Mouse (Mus musculus) liver (tissue): ENCODE results near the gene Dupd1.

Experiments
- DNase-seq: peaks from one replicate; pipeline ENCODE4 v3.0.0-alpha.2; 2020; ENCODE audit warnings: mixed read lengths

The Dupd1 gene

DNA sequence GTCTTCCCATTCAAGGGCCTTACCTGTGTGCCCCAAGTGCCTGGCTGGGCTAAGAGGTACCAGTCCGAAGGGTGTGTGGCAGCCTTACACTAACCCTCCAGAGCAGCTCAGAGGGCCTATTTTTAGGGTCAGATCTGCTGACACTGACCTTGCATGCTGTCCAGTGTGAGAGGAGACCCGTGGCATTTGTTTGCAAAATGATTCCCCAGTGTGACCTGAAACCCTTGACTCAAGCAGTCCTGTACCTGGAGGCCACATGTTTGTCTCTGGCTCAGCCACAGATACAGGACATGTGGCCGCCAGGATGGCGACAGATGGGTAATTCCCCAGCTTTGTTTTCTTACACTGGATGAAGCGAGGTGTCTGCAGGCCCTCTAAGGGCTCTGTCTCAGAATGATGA lies at the start of gene Dupd1:
Gene Dupd1, minus strand, starts transcription at position 91 of the 400 bp plus-strand sequence.
- no peak for DNase-seq

DNA sequence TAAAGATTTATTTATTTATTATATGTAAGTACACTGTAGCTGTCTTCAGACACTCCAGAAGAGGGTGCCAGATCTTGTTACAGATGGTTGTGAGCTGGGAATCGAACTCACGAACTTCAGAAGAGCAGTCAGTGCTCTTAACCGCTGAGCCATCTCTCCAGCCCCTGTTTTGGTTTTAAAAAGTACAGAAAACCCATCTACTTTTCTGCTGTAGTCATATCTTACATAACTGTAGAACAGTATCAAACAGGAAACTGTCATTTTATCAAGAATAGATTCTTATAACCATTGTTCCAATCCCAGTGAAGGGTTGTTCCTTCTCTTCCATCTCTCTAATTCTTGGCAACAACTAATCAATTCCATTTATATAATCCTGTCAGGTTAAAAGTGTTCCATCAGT lies 49.4 kb upstream of the Dupd1 start:
- DNase-seq = no peak

DNA sequence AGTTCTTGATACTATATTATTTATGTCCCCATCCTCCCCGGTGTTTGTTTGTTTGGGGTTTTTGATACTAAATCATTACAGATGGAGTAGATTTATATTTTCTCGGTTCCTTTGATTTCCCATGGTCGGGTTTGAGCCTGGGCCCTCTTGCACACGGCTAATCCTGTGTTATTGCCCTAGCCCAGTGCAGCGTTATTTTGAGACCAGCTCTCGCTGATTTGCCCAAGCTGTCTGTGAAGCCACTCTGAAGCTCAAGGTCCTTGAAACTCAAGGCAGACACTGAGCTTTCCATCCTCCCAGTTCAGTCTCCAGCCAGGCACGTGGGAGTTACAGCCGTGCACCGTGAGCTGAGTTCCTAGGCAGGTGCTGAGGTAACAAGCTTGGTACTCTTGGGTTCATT lies 47.2 kb upstream of the Dupd1 start:
- no peak for DNase-seq

DNA sequence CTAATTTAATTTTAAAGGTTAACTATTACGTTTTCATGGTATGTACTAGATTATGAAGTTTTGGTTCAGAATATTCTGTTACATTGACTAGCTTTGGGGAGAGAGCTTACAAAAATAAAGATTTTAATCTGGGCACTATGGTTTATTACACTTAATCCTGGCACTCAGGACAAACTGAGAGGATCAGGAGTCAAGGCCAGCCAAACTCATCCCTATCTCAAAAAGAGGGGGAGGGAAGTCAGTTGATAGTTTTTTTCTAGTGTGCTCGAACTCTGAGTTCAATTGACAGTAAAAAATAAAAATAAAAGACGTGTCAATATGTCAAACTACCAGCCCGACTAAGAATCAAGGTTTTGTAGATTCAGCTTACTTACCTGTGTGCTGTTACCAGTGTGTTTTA lies 39.0 kb upstream of the Dupd1 start:
- no peak for DNase-seq

DNA sequence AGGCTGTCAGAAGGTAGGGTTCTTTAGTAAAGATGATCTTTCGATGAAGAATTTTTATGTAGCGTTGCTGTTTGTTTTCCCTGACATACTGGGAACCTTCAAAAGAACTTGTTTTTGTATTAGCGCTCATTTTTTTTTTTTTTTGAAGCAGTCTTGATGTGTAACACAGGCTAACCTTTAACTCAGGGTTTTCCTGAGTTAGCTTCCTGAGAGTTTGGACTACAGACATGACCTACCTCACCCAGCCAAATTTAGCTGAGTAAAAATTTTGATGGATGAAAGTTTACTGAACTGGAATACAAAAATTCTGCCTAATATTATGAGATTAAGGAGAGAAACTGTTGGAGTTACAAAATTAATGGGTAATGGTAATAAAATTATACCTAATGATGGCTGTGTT lies 38.0 kb upstream of the Dupd1 start:
- DNase-seq = no peak

DNA sequence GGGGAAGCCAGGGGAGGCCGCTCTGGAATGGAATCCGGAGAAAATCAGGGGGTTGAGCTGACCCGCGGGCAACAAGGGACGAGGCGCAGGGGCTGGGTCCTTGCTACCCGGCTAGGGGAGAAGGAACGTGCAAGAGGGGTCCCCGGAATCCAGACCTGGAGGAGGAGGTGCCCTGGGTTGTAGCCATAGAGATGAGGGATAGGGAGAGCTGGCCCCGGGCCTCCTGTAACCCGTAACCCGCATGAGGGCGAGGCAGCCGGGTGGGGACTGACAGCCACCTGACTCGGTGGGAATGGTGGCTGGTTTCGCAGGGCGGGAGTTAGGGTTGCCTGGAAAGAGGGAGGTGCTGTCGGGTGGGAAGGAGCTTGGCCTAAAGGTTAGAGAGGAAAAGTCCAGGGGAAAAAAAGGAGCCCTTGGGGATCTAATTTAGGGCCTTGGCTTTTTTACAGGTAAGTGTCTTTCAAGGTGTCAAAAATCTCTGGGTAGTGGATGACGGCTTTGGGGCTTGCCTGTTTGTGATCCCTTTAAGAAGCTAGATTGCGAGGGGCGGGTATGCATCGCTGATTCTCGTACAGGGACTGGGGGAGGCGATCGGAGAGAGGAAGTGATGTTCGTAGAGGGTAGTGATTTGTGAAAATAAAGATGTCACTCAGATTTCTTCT lies 36.6 kb upstream of the Dupd1 start, which contains the start of gene Dusp13:
Gene Dusp13, minus strand, starts transcription at position 301 of the 662 bp plus-strand sequence.
- DNase-seq = peak; percentile 82

DNA sequence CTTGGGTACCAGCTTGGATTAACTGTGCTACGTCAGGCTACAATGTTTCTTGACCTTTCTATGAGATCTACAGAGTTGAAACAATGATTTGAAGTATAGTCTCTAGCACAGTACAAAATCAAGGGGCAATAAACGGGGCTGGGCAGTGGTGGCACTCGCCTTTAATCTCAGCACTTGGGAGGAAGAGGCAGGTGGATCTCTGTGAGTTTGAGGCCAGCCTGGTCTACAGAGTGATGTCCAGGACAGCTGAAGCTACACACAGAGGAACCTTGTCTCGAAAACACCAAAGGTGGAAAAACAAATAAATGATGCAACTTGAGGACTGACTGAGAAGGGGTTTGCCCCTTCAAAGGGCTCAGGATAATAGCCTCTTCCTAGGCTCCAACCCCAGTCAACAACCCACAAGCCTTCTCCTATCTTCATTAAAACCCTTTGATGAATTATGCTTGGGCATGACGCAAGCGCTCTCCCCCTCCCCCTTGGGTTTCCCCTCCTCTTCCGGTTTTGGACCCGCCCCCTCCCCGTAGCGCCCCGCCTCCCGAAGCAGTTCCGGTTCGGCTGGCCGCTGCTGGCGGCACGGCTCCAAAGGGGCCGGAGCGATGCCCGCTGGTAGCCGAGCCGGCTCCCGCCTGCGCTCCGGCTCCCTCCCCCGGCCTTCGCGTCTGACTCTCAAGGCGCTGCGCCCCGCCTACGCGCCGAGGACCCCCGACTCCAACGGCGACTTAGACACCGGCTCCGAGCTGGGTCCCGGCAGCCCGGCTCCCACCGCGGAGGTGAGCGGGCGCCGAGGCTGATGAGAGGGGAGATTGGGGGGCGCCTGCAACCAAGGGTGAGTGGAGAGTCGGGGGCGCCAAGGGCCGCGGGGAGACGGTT lies 35.9 kb upstream of the Dupd1 start, which contains the start of gene Samd8:
Gene Samd8, plus strand, starts transcription at position 524 of the 873 bp plus-strand sequence.
- DNase-seq = peak; percentile 93

DNA sequence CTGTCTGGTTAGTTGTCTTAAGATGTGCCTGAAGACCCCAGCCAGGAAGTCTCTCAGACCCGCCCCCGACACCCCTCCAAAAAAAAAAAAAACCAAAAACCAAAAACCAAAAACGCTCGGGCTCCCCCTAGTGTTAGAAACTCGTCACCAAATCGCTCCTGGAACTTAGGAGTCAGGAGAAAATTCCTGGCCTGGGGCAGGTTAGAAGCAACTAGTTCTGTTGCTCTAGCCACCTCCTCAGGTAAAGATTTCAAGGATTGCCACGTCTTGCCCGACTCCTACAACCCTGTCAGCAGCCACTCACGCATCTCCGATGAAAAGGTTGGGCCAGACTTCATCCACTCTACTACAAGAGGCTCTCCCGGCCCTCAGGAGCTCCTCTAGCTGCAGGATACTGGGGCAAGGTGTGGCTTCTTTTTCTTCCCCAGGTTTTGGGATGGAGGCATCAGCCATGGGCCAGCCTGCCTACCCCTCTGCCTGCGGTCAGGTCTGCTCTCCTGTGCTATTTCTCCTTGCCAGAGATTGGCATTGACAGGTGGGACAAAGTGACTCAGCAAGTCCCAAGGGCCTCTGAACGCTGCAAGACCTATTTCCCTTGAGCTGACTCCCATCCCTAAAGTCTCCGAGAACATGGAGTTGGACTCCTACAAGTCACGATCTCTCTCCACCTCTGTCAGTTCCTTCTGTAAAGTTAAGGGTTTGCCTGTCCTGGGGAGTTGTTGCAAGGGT lies 33.9 kb upstream of the Dupd1 start:
- DNase-seq = peak; percentile 28

DNA sequence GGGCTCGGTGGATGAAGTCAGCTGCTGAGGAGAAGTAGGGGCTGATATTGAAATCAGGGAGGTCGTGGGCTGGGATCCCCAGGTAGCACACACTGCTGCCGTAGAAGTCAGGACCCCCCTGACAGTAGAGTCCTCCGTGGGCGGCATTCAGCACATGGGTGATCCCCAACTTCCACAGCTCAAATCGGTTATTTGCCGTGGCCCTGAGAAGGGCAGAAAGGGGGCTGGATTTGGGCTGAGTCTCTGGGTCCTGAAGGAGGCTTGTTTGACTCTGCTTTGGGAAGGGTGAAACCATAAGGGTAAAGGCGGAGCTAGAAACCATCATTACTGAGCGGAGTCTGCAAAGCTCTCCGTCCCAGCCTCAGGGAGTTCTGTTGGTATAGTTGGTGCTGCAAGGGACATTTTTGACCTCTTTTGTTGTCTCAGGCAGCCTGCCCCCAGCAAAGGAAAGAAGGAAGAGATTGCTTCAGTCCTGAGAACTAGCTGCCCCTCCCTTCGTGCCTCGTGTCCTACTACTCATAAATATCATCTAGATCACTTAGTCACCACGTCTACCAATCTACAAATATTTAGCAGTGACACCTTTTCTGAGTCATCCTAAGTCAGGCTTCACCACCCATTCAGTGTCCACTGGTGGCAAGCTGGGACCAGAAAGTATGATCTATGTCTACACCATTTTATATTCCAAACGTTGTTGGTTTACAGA lies 33.2 kb upstream of the Dupd1 start:
- DNase-seq = peak; percentile 2

DNA sequence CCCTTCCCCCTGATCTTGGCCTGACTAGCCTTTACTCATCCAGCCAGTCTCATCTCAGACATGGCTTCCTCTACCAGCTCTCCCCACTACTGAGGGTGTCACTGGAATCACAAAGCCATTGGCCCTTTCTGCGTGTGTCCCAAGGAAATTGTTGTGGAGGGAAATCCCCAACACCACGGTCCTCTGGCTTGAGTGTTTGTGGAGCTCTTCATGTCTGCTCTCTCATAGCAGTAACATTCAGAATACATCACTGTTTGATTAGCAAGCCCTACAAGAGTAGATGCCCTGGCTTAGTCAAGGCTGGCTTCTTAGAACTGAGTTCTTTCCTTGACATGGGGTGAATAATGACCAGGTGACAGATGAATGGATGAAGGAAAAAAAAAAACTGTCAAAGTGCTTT lies 32.5 kb upstream of the Dupd1 start:
- DNase-seq = no peak

DNA sequence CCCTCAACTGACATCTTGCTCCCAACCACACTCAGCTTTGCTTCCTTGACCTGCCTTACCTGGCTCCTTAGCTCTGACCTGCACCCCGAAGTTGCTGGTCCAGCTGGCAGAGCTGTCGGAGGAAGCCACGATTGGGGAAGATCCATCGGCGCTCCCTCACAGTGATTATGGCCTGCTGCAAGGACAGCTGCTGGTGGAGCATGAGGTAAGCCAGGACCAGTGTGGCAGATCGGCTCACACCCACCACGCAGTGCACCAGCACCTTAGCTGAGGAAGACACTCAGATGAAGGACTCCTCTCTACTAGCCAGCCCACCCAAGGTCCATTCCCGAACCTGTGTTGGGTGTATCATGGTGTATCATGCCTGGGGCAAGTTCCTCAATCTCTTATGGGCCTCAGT lies 31.9 kb upstream of the Dupd1 start:
- DNase-seq = peak; percentile 1

DNA sequence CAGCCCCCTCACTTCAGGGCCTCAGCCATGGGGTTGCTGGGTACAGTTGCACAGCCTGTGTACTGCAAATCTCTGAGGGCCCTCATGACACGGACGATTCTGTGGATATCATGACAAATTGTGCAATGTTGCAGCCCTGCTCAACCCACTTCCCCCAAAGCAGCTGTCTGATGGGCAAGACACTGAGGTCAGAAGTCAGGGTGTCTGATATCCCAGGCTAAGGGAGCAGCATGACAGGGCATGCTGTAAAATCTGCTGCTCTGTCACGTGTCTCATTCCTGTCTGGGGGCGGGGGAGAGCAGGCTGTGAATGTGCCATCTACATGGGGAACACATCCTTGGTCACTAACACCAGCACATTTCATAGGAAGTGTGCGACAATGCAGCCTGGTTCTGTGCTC lies 30.8 kb upstream of the Dupd1 start:
- peak; percentile 3 for DNase-seq

DNA sequence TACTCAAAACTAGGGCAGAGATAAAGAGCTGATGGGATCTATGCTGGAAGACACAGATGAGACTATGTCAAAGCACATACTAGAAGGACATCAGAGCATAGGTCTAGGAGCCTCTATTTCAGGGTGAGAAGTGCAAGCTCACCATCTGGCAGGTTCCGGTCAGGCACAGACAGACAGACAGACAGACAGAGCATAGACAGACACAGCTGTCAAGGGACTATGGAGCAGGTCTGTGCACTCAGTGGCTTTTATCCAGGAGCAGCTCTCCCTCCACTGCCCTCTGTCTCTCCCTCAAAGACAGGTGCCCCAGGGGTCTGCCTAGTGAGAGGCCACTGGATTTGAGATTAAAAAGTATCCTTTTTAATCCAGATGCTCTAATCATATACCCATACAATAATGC lies 29.8 kb upstream of the Dupd1 start:
- DNase-seq = no peak

DNA sequence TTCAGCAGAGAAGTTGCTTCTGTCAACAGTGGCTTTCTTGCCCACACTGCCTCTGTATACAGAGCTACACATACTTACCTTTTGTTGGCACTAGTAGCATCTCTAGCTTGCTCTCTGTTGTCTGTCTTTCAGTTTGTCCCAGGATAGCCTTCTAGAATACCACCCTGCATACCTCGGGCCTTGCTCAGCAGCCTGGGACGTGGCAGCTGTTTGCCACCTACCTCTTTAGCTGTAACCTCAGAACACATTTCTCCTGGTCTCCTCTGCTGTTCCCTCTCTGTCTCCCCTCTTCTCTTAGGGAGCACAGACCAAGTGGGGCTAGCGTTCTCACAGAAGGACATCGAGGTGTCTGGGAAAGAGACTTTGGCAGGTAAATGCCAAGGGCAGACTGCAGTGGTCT lies 28.1 kb upstream of the Dupd1 start:
- DNase-seq = no peak

DNA sequence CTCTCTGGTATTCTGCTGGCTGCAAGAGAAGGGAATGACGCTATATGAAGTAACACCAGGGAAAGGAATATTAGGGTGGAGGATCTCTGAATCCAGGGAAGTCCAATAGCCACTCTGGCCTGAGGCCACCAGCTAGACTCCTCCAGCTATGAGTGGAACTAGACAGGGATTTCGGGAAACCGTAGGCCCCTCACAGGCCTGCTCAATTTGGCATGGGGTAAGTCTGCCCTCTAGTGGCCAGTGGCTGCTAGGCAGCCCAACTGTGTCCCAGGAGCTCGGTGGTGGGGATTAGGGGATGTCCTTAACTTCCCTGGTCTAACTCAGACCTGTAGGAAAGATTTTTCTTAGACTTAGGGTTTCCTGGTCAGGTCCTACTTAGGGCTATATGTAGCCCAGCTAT lies 27.4 kb upstream of the Dupd1 start:
- DNase-seq = peak; percentile 78

DNA sequence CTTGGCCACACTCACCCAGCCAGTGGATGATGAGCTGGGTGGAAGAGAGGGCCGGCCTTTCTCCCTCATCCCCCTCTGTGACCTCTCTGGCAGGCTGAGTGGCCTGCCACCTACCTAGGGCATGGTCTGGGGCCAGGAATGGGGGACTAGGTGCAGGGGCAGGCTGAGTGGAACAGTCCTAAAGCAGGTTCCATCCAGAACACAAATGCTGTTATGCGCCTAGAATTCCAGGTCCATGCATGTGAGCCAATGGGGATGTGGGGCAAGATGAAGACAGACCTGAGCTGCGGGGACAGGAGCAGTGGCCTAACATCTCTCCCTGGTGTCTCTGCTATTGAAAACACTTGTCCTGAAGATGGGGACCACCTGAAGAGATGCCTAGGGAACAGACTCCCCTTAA lies 26.9 kb upstream of the Dupd1 start:
- no peak for DNase-seq

DNA sequence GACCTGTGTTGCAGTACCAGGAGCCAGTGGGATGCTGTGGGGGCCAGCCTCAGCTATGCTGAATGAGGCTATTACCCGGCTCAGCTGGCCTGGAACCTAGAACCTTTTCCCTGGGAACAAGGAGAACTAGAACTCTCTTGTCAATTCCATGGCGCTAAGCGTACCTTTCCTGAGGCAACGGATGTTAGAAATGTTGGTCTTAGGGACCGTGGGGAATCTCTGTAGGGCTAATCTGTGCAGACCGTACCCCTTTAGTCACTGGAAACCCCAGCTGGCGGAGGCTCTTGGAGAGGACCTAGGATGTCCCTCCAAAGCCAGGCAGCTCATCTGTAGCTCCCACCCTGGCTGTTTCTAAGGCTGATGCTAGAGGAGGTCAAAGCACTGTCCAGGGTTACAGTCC lies 26.0 kb upstream of the Dupd1 start:
- DNase-seq = no peak

DNA sequence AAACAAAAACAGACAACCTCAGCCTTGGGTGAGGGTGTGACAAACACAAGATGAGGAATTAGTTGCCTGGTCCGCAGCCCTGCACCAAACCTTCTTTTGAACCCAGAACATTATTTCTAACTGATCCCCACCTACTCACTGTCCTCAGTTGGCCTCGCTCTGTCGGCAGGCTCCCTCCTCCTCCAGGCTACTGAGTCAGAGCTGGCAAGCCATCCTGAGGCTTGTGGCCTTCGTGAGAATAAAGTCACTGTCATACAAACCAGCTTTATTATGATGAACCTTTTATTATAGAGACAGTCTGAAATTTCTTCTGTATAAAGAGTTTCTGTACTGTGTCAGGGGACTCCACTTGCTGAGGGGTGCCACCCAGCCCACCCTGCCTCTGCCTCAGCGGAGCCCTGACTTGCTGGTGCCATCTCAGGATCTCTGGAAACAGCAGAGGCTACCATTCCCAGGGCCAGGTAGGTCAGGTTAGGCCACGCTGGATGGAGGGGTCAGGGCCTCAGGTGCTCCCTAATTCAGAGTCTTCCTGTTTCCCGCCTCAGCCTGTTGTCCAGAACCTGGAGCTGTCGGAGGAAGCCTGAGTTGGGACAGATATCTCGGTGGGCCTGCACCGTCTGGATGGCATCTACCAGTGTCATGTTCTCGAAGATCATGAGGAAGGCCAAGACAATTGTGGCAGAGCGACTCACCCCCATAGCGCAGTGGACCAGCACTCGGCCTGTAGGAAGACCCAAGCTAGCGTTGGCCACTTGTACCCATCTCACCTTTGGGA lies 18.9 kb upstream of the Dupd1 start:
- DNase-seq = no peak

DNA sequence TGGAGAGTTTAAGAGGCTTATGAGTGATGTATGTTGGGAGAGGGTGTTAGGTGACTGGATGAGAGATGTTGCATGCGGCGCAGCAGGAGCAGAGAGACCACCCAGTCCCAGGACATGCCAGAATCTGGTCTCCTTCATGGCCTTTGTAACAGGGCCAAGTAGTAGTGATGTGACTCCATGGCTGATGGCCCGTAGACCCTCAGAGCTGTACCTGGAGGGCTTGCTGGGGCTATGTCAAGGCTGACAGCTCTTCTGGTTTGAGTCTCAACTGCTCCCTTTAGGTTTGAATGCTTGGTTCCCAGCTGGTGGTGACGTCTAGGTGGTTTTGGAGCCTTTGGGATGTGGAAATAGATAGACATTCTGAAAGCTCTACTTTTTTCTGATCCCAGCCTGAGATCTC lies 15.6 kb upstream of the Dupd1 start:
- DNase-seq = no peak

DNA sequence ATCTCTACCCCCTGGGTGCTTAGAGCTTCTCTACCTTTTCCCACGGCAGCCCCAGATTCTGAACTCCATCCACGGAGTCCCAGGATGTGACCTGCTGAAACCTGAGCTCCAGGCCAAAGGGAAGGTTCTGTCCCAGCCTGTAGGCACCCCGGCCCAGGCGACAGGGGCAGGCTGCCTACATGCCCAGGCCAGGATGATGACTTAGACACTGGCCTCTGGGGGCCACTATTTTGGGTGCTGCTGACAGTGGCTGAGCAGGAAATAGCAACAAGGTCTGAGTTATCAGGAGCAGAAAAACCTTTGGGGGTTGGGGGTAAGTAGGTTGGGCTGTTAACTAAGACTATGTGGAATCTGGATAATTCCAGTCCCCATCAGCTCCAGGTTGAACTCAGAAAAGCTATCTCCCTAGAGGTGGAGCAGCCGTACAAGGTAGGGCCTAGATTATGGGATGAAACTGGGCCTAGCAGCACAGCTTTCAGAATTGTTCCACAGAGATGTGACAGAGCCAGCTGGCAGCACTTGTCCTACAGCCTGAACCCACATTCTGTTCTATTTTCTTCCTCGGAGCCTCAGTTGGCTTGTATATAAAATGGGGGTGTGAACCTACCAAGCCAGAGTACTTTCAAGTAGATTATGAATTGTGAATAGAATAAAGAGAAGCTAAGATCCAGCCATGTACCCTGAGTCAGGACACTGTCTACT lies 14.8 kb upstream of the Dupd1 start:
- no peak for DNase-seq

DNA sequence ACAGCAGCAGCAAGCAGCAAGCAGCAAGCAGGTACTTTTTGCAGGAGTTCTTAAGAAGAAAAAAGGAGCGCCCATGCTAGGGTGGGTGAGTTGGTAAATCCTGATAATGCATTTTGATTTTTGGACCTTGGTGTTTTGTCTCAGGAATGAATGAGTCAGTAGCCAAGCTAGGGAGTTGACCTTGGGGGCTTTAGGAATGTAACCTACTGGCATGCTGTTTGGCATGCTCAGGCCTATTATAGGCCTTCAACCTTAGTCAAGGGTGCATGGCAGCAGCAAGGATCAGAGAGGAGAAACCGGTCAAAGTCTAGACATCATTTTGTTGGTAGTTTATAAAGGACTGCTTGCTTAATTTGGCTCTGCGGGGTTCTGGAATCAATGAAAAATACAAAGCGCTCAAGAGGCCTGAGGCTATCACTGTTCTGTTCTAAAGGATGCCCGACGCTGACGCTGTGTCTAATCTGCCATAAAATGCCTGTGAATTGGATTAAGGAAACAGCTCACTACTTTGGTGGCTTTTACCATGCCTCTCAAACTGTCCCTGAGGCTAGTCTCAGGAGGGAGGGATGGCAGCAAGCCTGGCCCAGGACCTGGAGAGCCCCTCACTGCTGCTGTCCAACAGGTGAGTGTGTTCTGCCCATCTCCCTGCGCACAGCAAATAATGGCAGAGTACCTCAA lies 7.8 kb upstream of the Dupd1 start:
- DNase-seq = no peak
